Mouse (Mus musculus) olfactory bulb, adult 2 months (tissue): Measurements from ENCODE around the gene Kirrel3.

Source experiments
- CTCF ChIP-seq: fragments of 200-500 bp; IDR thresholded peaks from 2 replicates; pipeline ENCODE4 v1.5.1; 2012; ENCODE audit warnings: low read depth, mild to moderate bottlenecking, low read length, moderate library complexity; ENCODE audit not compliant: insufficient read depth
- POLR2A ChIP-seq: fragments of 200-500 bp; IDR thresholded peaks from 2 replicates; pipeline ENCODE4 v1.6.1; 2012; ENCODE audit warnings: mild to moderate bottlenecking, low read depth, low read length, moderate library complexity; ENCODE audit not compliant: insufficient read depth

DNA sequence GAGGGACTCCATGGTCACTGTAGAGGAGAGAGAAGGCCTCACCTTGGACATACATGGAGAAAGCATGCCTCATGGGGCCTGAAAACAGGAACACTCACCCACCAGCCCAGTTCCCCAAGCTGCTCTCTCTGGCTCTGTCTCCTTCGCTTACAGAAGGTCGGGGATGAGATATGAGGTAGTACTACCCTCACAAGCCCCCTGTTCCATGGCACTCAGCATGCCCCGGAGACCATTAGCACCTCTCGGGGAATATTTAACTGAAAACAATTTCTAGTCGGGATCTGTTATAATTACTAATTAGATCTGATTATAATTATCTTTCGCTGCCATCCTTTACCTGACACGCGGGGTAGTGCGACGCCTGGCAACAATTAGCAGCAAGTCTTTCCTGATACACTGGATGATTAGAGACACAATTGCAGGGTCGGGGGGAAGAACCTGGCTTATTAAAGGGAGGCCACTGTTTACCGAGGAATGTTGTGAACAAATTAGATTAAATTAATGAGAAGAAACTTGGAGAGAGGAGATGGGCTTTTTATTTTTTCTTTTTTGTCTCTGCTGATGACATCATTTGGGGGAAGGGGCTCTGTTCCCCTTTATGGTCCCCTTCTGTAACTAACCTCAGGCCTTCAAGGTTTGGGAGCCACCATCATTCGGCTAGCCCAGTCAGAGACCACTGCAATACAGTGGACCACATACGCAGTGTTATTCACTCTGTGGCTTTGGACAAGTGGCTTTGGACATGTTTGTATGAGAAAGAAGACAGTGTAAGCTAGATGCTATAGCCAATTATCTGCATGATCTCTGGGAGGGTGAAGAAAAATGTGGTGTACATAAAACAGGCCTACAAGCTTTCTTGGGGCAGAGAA lies 478.7 kb downstream of the Kirrel3 start:
- TF ChIP-seq CTCF (no peak), POLR2A (no peak)
